Mouse (Mus musculus): Measurements from ENCODE around the gene Srrm3. TPM values are rescaled to one million over a fixed set of nuclear protein-coding genes. Genes with fewer than 3 reads are reported as not detected.

Srrm3 gene
- polyA plus RNA-seq, 1 experiment from 2014 or later, result 0.32 TPM

DNA sequence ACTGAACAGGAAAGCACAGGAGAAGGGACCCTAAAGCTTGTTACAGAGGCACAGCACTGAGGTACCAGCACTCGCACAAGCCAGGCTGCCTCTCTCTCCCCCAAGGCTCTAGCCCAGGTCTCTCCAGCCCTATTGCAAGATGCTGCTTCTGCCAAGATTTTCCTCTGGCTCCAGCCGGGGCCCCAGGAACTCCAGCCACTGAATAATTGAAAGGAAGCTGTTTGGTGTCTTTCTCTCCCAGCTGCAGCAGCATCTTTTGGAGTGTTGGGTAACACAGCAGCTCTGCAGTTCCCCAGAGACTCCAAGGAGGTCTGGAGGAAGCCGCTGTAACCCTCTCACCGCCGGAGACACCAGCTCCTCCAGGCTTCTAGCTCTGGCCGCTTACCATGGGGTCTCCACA, 19.5 kb downstream of the Srrm3 start:
- H3K27ac ChIP-seq, result no peak overlapping the region
- WGBS, result 50% methylated on average over 6 of the region's 6 CpGs
- H3K4me2 ChIP-seq, result no peak overlapping the region
- H3K9ac ChIP-seq, result no peak overlapping the region
- ATAC-seq (ENCODE audit: insufficient number of reproducible peaks, low FRiP score, low TSS enrichment, low read depth), result no peak
- H3K9me3 ChIP-seq, result no peaks in the 10 kb centered on the region
- no peak overlapping the region for H3K4me3 ChIP-seq
- H3K4me1 ChIP-seq, result no peaks in the 10 kb centered on the region
- H3K27me3 ChIP-seq, result no peaks in the 10 kb centered on the region
- H3K36me3 ChIP-seq, result no peaks in the 10 kb centered on the region

GRCm38 (mm10) chr5:135829381-135829780, 22.7 kb downstream of the Srrm3 start:
- no peak overlapping the region for H3K9ac ChIP-seq
- 81% methylated on average over 8 of the region's 8 CpGs for WGBS
- H3K36me3 ChIP-seq, result no peaks in the 10 kb centered on the region
- H3K4me3 ChIP-seq, result no peak overlapping the region
- H3K9me3 ChIP-seq, result no peaks in the 10 kb centered on the region
- H3K4me2 ChIP-seq, result no peak overlapping the region
- H3K27me3 ChIP-seq, result peaks cover 5% of the 10 kb centered on the region; the same call in 1 of the 2 replicates
- no peaks in the 10 kb centered on the region for H3K4me1 ChIP-seq
- no peak overlapping the region for H3K27ac ChIP-seq
- no peak for ATAC-seq (ENCODE audit: insufficient number of reproducible peaks, low FRiP score, low TSS enrichment, low read depth)

DNA sequence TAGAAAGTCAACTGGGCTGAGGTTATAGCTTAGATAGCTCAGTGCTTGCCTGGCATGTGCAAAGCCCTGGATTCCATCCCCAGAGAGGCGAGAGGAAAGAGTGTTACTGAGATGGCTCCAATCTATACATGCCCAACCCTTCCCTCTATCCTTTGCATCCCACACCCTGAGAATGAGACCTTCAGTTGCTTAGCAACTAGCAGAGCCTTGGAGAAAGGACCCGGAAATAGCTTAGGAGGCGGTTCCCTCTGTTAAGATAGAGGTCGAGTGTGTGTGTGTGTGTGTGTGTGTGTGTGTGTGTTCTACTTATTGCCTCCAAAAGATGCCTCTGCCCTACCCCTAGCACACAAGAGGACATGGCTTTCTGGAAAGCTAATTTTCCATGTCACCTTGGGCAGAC, 26.0 kb downstream of the Srrm3 start:
- no peak overlapping the region for H3K9ac ChIP-seq
- H3K27ac ChIP-seq, result no peak overlapping the region
- no peaks in the 10 kb centered on the region for H3K9me3 ChIP-seq
- peaks cover 12% of the 10 kb centered on the region for H3K4me1 ChIP-seq
- no peak overlapping the region for H3K4me2 ChIP-seq
- no peak for ATAC-seq (ENCODE audit: insufficient number of reproducible peaks, low FRiP score, low TSS enrichment, low read depth)
- H3K4me3 ChIP-seq, result no peak overlapping the region
- no peaks in the 10 kb centered on the region for H3K36me3 ChIP-seq
- H3K27me3 ChIP-seq, result peaks cover 29% of the 10 kb centered on the region
- 35% methylated on average over 4 of the region's 4 CpGs for whole genome bisulfite sequencing

DNA sequence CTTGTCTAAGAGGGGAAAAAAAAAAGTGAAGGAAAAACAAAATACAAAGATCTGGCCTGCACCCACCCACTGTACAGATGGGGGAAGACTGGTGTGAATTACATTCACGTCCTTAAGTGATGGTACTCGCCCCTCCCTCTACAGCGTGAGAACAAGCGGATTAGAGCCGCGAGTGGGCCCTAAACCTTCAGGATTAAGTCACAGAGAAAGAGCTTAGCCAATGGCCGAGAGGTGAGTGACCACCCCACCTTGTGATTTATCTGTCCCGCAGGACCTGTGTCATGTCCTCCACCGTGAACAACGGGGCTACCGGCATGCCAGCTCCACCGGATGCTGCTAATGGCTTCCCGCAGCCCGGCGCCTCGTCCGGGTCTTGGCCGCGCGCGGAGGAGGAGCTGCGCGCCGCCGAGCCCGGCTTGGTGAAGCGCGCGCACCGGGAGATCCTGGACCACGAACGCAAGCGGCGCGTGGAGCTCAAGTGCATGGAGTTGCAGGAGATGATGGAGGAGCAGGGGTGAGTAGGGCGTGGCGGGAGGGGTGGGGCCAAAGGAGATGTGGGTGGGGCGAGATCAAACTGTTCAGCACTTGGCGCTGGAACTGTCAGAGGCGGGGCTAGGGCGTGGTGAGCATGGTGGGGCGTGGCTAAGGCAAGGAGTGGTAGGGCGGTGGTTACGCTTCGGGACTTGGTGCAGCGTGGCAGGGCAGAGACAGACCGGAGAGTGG, 28.2 kb downstream of the Srrm3 start:
- ATAC-seq (ENCODE audit: insufficient number of reproducible peaks, low FRiP score, low TSS enrichment, low read depth), result peak; percentile 80
- no peak overlapping the region for H3K9ac ChIP-seq
- 1% methylated on average over 47 of the region's 47 CpGs for WGBS
- peaks cover 12% of the 10 kb centered on the region for H3K4me1 ChIP-seq
- peaks cover 29% of the 10 kb centered on the region for H3K27me3 ChIP-seq
- no peaks in the 10 kb centered on the region for H3K36me3 ChIP-seq
- peak overlapping the region; percentile 84 for H3K4me2 ChIP-seq
- H3K27ac ChIP-seq, result no peak overlapping the region
- no peaks in the 10 kb centered on the region for H3K9me3 ChIP-seq
- H3K4me3 ChIP-seq, result peak overlapping the region; percentile 43

DNA sequence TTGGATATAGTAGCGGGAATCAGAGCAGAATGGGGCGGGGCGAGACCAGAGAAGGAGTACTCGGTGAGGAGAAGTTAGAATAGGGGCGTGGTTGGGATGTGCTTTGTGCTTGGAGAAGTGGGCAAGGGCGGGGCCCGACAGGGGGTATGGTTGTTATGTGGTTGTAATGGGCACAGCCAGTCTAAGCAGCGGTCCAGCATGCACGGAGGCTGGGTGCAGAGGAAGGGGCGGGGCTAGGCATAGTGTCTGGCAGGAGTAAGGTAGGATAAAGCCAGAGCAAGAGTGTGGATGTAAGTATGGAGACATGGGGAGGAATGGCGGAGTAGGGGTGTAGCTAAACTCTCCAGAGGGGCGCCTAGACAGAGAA, 28.8 kb downstream of the Srrm3 start:
- peak; percentile 36 for ATAC-seq (ENCODE audit: insufficient number of reproducible peaks, low FRiP score, low TSS enrichment, low read depth)
- Histone ChIP-seq H3K36me3 (no peaks in the 10 kb centered on the region), H3K27me3 (peaks cover 29% of the 10 kb centered on the region), H3K27ac (no peak overlapping the region), H3K4me3 (peak overlapping the region; percentile 43), H3K4me2 (peak overlapping the region; percentile 84), H3K9me3 (no peaks in the 10 kb centered on the region), H3K4me1 (peaks cover 12% of the 10 kb centered on the region), H3K9ac (no peak overlapping the region)
- 3% methylated on average over 12 of the region's 12 CpGs for WGBS

DNA sequence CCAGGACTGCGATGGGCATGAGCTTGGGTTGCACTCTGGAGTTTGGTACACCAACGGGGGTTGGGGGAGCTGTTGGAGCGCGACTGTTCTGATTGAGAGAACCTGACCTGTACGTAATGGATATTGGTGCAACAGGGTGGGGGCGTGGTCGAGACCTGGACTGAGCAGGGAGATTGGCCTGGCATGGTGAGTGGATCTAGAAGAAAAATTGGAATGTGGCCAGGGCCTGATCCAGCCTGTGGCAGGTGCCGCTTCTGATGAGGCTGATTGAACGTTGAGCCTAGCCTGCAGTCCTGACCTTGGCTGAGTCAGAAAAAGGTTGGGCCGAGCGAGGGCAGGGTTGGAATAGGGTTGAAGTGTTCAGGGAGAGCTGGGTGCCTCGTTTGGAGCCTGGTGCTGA, 29.3 kb downstream of the Srrm3 start:
- Histone ChIP-seq H3K4me1 (peaks cover 12% of the 10 kb centered on the region), H3K9me3 (no peaks in the 10 kb centered on the region), H3K27me3 (peaks cover 29% of the 10 kb centered on the region), H3K4me2 (peak overlapping the region; percentile 84), H3K9ac (no peak overlapping the region), H3K4me3 (no peak overlapping the region), H3K36me3 (no peaks in the 10 kb centered on the region), H3K27ac (no peak overlapping the region)
- WGBS, result 24% methylated on average over 12 of the region's 12 CpGs
- ATAC-seq (ENCODE audit: insufficient number of reproducible peaks, low FRiP score, low TSS enrichment, low read depth), result no peak

GRCm38 (mm10) chr5:135841651-135842050, 35.0 kb downstream of the Srrm3 start:
- no peak for ATAC-seq (ENCODE audit: insufficient number of reproducible peaks, low FRiP score, low TSS enrichment, low read depth)
- no peaks in the 10 kb centered on the region for H3K36me3 ChIP-seq
- H3K9ac ChIP-seq, result no peak overlapping the region
- WGBS, result 72% methylated on average over 6 of the region's 6 CpGs
- no peaks in the 10 kb centered on the region for H3K4me1 ChIP-seq
- H3K27me3 ChIP-seq, result peaks cover 3% of the 10 kb centered on the region; the same call in 1 of the 2 replicates
- no peak overlapping the region for H3K4me3 ChIP-seq
- H3K9me3 ChIP-seq, result no peaks in the 10 kb centered on the region
- no peak overlapping the region for H3K4me2 ChIP-seq
- no peak overlapping the region for H3K27ac ChIP-seq

DNA sequence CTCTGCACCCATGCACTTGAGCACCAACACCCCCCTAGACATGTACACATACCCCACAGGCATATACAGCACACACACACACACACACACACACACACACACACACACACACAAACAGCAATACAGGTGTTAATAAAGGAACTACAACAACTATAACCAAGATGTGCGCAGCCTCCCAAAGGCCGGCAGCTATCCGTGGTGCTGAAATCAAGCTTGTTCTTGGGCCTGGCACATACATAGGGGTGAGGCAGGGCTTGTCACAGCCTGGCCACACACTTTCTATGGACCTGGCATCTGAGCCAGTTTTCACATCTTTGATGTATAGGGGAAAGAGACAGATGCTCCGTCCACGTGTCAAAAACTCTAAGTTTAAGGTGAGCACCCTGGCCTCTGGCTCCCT, 36.7 kb downstream of the Srrm3 start:
- Histone ChIP-seq H3K4me2 (no peak overlapping the region), H3K9ac (no peak overlapping the region), H3K27me3 (no peaks in the 10 kb centered on the region), H3K4me1 (no peaks in the 10 kb centered on the region), H3K36me3 (no peaks in the 10 kb centered on the region), H3K4me3 (no peak overlapping the region), H3K9me3 (no peaks in the 10 kb centered on the region), H3K27ac (no peak overlapping the region)
- WGBS, result 24% methylated on average over 5 of the region's 5 CpGs
- ATAC-seq (ENCODE audit: insufficient number of reproducible peaks, low FRiP score, low TSS enrichment, low read depth), result no peak

DNA sequence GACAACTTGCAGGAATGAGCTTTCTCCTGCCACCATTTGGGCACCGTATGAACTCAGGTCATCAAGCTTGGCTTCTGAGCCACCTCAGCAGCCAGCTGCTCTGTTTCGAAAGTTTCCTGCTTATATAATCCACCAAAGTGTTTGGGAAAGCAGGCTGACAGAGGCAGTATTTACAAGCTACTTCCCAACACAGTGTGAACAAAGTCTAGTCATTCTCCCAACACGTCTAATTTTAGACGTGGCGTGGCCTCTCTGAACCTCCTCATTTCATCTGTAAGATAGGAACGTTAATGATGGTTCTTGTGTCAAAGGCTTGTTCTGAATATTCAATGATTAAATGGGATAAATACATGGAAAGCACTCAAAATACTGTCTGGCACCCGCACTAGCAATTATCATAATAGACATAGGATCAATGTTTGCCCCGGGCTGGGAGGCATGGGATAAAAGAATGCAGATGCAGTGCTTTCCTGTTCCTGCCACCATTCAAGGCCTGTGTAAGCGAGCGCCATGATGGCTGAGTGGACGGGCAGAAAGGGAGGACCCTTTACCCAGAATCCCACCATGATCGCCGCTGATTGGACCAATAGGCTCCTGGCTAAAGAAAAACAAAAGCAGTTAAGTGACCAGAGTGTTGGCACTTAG, 39.1 kb downstream of the Srrm3 start:
- Histone ChIP-seq H3K9ac (no peak overlapping the region), H3K36me3 (no peaks in the 10 kb centered on the region), H3K9me3 (no peaks in the 10 kb centered on the region), H3K4me2 (no peak overlapping the region), H3K27ac (no peak overlapping the region), H3K4me3 (no peak overlapping the region), H3K4me1 (no peaks in the 10 kb centered on the region), H3K27me3 (peaks cover 21% of the 10 kb centered on the region)
- 76% methylated on average over 13 of the region's 13 CpGs for WGBS
- ATAC-seq (ENCODE audit: insufficient number of reproducible peaks, low FRiP score, low TSS enrichment, low read depth), result no peak

DNA sequence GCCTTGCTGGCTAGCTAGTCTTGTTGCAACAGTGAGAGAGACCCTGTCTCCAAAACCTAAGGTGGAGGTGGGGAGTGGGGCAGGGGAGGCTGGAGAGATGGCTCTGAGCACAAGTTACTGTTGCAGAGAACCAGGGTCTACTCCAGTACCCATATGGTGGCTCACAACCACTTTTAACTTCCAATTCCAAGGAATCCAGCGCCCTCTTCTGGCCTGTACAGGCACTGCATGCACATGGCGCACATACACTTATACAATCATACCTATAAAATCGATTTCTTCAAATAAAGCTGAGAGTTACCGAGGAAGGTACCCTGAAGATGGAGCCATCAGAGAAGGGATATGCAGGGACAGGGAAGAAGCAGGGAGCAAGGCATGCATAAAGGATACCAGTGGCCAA, 40.8 kb downstream of the Srrm3 start:
- Histone ChIP-seq H3K9ac (no peak overlapping the region), H3K9me3 (no peaks in the 10 kb centered on the region), H3K36me3 (no peaks in the 10 kb centered on the region), H3K4me3 (no peak overlapping the region), H3K27me3 (peaks cover 37% of the 10 kb centered on the region), H3K4me1 (peaks cover 10% of the 10 kb centered on the region; the same call in 1 of the 2 replicates), H3K27ac (no peak overlapping the region), H3K4me2 (no peak overlapping the region)
- ATAC-seq (ENCODE audit: insufficient number of reproducible peaks, low FRiP score, low TSS enrichment, low read depth), result no peak
- WGBS, result 72% methylated on average over 4 of the region's 4 CpGs

DNA sequence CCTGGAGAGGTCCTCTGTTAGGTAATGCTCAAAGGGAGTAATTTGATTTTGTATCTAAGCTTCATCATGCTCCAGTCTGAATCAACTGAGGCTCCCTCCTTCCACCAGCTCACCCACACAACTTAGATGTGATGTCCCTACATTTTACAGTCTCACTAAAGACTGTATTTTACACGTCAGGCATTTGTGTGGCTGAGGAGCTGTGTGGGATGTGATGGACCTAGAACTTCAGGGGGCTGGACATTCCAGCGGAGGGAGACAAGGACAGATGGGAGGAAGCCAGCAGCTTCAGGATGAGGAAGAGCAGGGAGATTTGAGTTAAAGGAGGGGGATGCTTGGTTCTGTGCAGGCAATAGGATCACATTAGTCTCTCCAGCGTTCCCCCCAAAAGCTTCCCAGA, 41.2 kb downstream of the Srrm3 start:
- Histone ChIP-seq H3K4me1 (peaks cover 12% of the 10 kb centered on the region; the same call in 1 of the 2 replicates), H3K4me3 (no peak overlapping the region), H3K27ac (no peak overlapping the region), H3K4me2 (no peak overlapping the region), H3K27me3 (peaks cover 41% of the 10 kb centered on the region), H3K9me3 (no peaks in the 10 kb centered on the region), H3K36me3 (no peaks in the 10 kb centered on the region), H3K9ac (no peak overlapping the region)
- WGBS, result 84% methylated on average over 3 of the region's 3 CpGs
- ATAC-seq (ENCODE audit: insufficient number of reproducible peaks, low FRiP score, low TSS enrichment, low read depth), result no peak

- Histone ChIP-seq H3K36me3 (no peaks in the 10 kb centered on the region), H3K4me2 (no peak overlapping the region), H3K9me3 (no peaks in the 10 kb centered on the region), H3K4me3 (no peak overlapping the region), H3K4me1 (peaks cover 12% of the 10 kb centered on the region; the same call in 1 of the 2 replicates), H3K27me3 (peaks cover 72% of the 10 kb centered on the region), H3K27ac (no peak overlapping the region), H3K9ac (no peak overlapping the region)
- 1% methylated on average over 15 of the region's 15 CpGs for WGBS
- ATAC-seq (ENCODE audit: insufficient number of reproducible peaks, low FRiP score, low TSS enrichment, low read depth), result 0 out of 2 replicates have a peak, but pooled peaks have one; percentile 22
Observed at GRCm38 (mm10) chr5:135851024-135851423, 44.3 kb downstream of the Srrm3 start.

Data from limb, embryonic 15.5 days (tissue).